Mouse (Mus musculus): ENCODE data around the gene Harbi1.

Gene Harbi1

GRCm38 (mm10) chr2:91710272-91711234, at the start of gene Harbi1, which contains the start of gene Atg13:
Gene Harbi1, plus strand, starts transcription at chr2:91710852.
Gene Atg13, minus strand, starts transcription at chr2:91710576.
- peak; percentile 71 for DNase-seq (ENCODE audit: low read depth, low spot score)

- DNase-seq (ENCODE audit: low read depth, low spot score) = no peak
Measured at GRCm38 (mm10) chr2:91660981-91661380, 49.7 kb upstream of the Harbi1 start.

- no peak for DNase-seq (ENCODE audit: low read depth, low spot score)
Measured at GRCm38 (mm10) chr2:91664780-91665179, 45.9 kb upstream of the Harbi1 start.

- no peak for DNase-seq (ENCODE audit: low read depth, low spot score)
Measured at GRCm38 (mm10) chr2:91666386-91666910, 44.2 kb upstream of the Harbi1 start.

- no peak for DNase-seq (ENCODE audit: low read depth, low spot score)
Measured at GRCm38 (mm10) chr2:91667747-91668146, 42.9 kb upstream of the Harbi1 start.

GRCm38 (mm10) chr2:91669326-91669725, 41.3 kb upstream of the Harbi1 start:
- DNase-seq (ENCODE audit: low read depth, low spot score) = no peak

- no peak for DNase-seq (ENCODE audit: low read depth, low spot score)
Measured at GRCm38 (mm10) chr2:91670038-91670437, 40.6 kb upstream of the Harbi1 start.

GRCm38 (mm10) chr2:91673587-91673986, 37.1 kb upstream of the Harbi1 start:
- DNase-seq (ENCODE audit: low read depth, low spot score) = no peak

- DNase-seq (ENCODE audit: low read depth, low spot score) = no peak
Measured at GRCm38 (mm10) chr2:91674895-91675294, 35.8 kb upstream of the Harbi1 start.

- no peak for DNase-seq (ENCODE audit: low read depth, low spot score)
Measured at GRCm38 (mm10) chr2:91676420-91676819, 34.2 kb upstream of the Harbi1 start.

GRCm38 (mm10) chr2:91676961-91677360, 33.7 kb upstream of the Harbi1 start:
- no peak for DNase-seq (ENCODE audit: low read depth, low spot score)

- peak; percentile 49 for DNase-seq (ENCODE audit: low read depth, low spot score)
Measured at GRCm38 (mm10) chr2:91682850-91683249, 27.8 kb upstream of the Harbi1 start.

- no peak for DNase-seq (ENCODE audit: low read depth, low spot score)
Measured at GRCm38 (mm10) chr2:91683919-91684318, 26.7 kb upstream of the Harbi1 start.

GRCm38 (mm10) chr2:91689452-91689851, 21.2 kb upstream of the Harbi1 start:
- no peak for DNase-seq (ENCODE audit: low read depth, low spot score)

- no peak for DNase-seq (ENCODE audit: low read depth, low spot score)
Measured at GRCm38 (mm10) chr2:91695436-91696224, 15.0 kb upstream of the Harbi1 start.

- no peak for DNase-seq (ENCODE audit: low read depth, low spot score)
Measured at GRCm38 (mm10) chr2:91696225-91696590, 14.4 kb upstream of the Harbi1 start.

GRCm38 (mm10) chr2:91699225-91699624, 11.4 kb upstream of the Harbi1 start:
- DNase-seq (ENCODE audit: low read depth, low spot score) = no peak

- no peak for DNase-seq (ENCODE audit: low read depth, low spot score)
Measured at GRCm38 (mm10) chr2:91701366-91701765, 9.3 kb upstream of the Harbi1 start.

GRCm38 (mm10) chr2:91705736-91706135, 4.9 kb upstream of the Harbi1 start:
- DNase-seq (ENCODE audit: low read depth, low spot score) = no peak

GRCm38 (mm10) chr2:91706456-91706855, 4.2 kb upstream of the Harbi1 start:
- DNase-seq (ENCODE audit: low read depth, low spot score) = no peak

GRCm38 (mm10) chr2:91708361-91708760, 2.3 kb upstream of the Harbi1 start:
- no peak for DNase-seq (ENCODE audit: low read depth, low spot score)

GRCm38 (mm10) chr2:91711256-91711925, 739 bp downstream of the Harbi1 start:
- no peak for DNase-seq (ENCODE audit: low read depth, low spot score)

All from WW6 (cell line).